Mouse (Mus musculus) liver, postnatal 0 days (tissue): ENCODE data around the gene Zcchc2. TPM values are rescaled to one million over a fixed set of nuclear protein-coding genes. Genes with fewer than 3 reads are reported as not detected.

Experiments used
- ATAC-seq: fragments of 200-750 bp; cut with Nextera tagmentation; 2 replicates; pipeline ENCODE4 v1.8.0; 2017; ENCODE audit warnings: mild to moderate bottlenecking, moderate library complexity
- DNase-seq: peaks from one replicate; pipeline ENCODE4 v3.0.0-alpha.2; 2016
- H3K27ac ChIP-seq: fragments of 300-500 bp; sonication (generic); 2 replicates; pipeline ENCODE4 v1.5.1; 2014; ENCODE audit warnings: antibody characterized with exemption, moderate library complexity, mild to moderate bottlenecking, low read depth
- H3K27me3 ChIP-seq: fragments of 300-500 bp; sonication (generic); 2 replicates; pipeline ENCODE4 v1.6.1; 2014; ENCODE audit warnings: low read length, control low read depth, mixed read lengths; ENCODE audit not compliant: insufficient read depth
- H3K36me3 ChIP-seq: fragments of 300-500 bp; sonication (generic); replicated peaks from 2 replicates; pipeline ENCODE4 v1.6.1; 2014; ENCODE audit warnings: mild to moderate bottlenecking, control low read depth, low read length, moderate library complexity, mixed read lengths; ENCODE audit not compliant: insufficient read depth
- H3K4me1 ChIP-seq: fragments of 300-500 bp; sonication (generic); 2 replicates; pipeline ENCODE4 v1.6.1; 2014; ENCODE audit warnings: antibody characterized with exemption, mild to moderate bottlenecking, control low read depth; ENCODE audit not compliant: insufficient read depth
- H3K4me2 ChIP-seq: fragments of 300-500 bp; sonication (generic); 2 replicates; pipeline ENCODE4 v1.6.1; 2014; ENCODE audit warnings: low read depth, mild to moderate bottlenecking, low read length, moderate library complexity, mixed read lengths
- H3K4me3 ChIP-seq: fragments of 300-500 bp; sonication (generic); 2 replicates; pipeline ENCODE4 v1.5.1; 2014; ENCODE audit warnings: low read depth, low read length
- H3K9ac ChIP-seq: fragments of 300-500 bp; sonication (generic); replicated peaks from 2 replicates; pipeline ENCODE4 v1.6.1; 2014; ENCODE audit warnings: mild to moderate bottlenecking, moderate library complexity
- H3K9me3 ChIP-seq: fragments of 300-500 bp; sonication (generic); 2 replicates; pipeline ENCODE4 v1.6.1; 2016; ENCODE audit warnings: mild to moderate bottlenecking, control low read depth, low read length, mixed read lengths
- CTCF ChIP-seq: sonication (generic); IDR thresholded peaks from 2 replicates; pipeline ENCODE4 v1.5.1; 2016; ENCODE audit warnings: antibody characterized with exemption, low read depth
- EP300 ChIP-seq: IDR thresholded peaks from 2 replicates; pipeline ENCODE4 v1.6.1; 2016; ENCODE audit warnings: antibody characterized with exemption, low read depth, mild to moderate bottlenecking
- WGBS: fragments of 180-500 bp; shearing (Covaris S2); extraction: QIAGEN DNeasy Blood & Tissue Kit; methylation state at CpG from one replicate; pipeline ENCODE4 v1.1.7; 2014; ENCODE audit not compliant: insufficient replicate concordance; 5-methylcytosine and 5-hydroxymethylcytosine counted together
- polyA plus RNA-seq: library from polyadenylated mRNA; unstranded; fragments of >200 nt; fragmentation: Nextera tagmentation; extraction: Ambion mirVana; gene quantifications from 2 replicates; pipeline ENCODE4 v1.2.1, GENCODE M21; 2015

Zcchc2 gene
- 1.4 and 1.6 TPM in 2 replicates for polyA plus RNA-seq

GRCm38 (mm10) chr1:105990138-105990821 is at the start of gene Zcchc2:
Gene Zcchc2, plus strand, starts transcription at chr1:105990406.
- peak within 1 kb of the TSS; percentile 89 for H3K4me3 ChIP-seq
- WGBS: 4% methylated on average over 67 of the region's 83 CpGs
- H3K9ac ChIP-seq: peak within 1 kb of the TSS; percentile 89
- peak within 1 kb of the TSS; percentile 96 for H3K4me2 ChIP-seq
- no peak; the same call in 1 of the 2 replicates for TF ChIP-seq EP300
- no peak for TF ChIP-seq CTCF
- ATAC-seq: peak; percentile 91
- H3K27ac ChIP-seq: peak within 1 kb of the TSS; percentile 99
- H3K4me1 ChIP-seq: peaks cover 21% of the 10 kb centered on the region
- 0 out of 2 replicates have a peak, but pooled peaks cover 2% of the 10 kb centered on the region for H3K36me3 ChIP-seq
- no peaks in the 10 kb centered on the region for H3K9me3 ChIP-seq
- no peaks in the 10 kb centered on the region for H3K27me3 ChIP-seq
- DNase-seq: peak; percentile 99

- Histone ChIP-seq H3K4me1 (peaks cover 2% of the 10 kb centered on the region; the same call in 1 of the 2 replicates), H3K9ac (no peak overlapping the region), H3K4me3 (no peak overlapping the region), H3K9me3 (no peaks in the 10 kb centered on the region), H3K27ac (no peak overlapping the region), H3K4me2 (no peak overlapping the region), H3K36me3 (no peaks in the 10 kb centered on the region), H3K27me3 (no peaks in the 10 kb centered on the region)
- WGBS: 76% methylated on average over 10 of the region's 10 CpGs
- DNase-seq (no peak), ATAC-seq (no peak)
- no peak for TF ChIP-seq EP300
- TF ChIP-seq CTCF: no peak
Observed at GRCm38 (mm10) chr1:105944927-105945580, 45.2 kb upstream of the Zcchc2 start.

GRCm38 (mm10) chr1:105946581-105947540 is 43.3 kb upstream of the Zcchc2 start:
- TF ChIP-seq CTCF (no peak), EP300 (no peak)
- no peaks in the 10 kb centered on the region for H3K36me3 ChIP-seq
- no peak overlapping the region for H3K4me2 ChIP-seq
- DNase-seq (no peak), ATAC-seq (no peak)
- H3K27ac ChIP-seq: no peak overlapping the region
- H3K4me3 ChIP-seq: no peak overlapping the region
- no peak overlapping the region for H3K9ac ChIP-seq
- H3K9me3 ChIP-seq: no peaks in the 10 kb centered on the region
- peaks cover 2% of the 10 kb centered on the region; the same call in 1 of the 2 replicates for H3K4me1 ChIP-seq
- 70% methylated on average over 13 of the region's 13 CpGs for WGBS
- H3K27me3 ChIP-seq: no peaks in the 10 kb centered on the region

GRCm38 (mm10) chr1:105948352-105948751 is 41.9 kb upstream of the Zcchc2 start:
- Histone ChIP-seq H3K27ac (no peak overlapping the region), H3K4me3 (no peak overlapping the region), H3K9me3 (no peaks in the 10 kb centered on the region), H3K4me1 (peaks cover 2% of the 10 kb centered on the region; the same call in 1 of the 2 replicates), H3K4me2 (no peak overlapping the region), H3K9ac (no peak overlapping the region), H3K27me3 (no peaks in the 10 kb centered on the region), H3K36me3 (no peaks in the 10 kb centered on the region)
- ATAC-seq (no peak), DNase-seq (no peak)
- 78% methylated on average over 6 of the region's 6 CpGs for WGBS
- TF ChIP-seq EP300: no peak
- TF ChIP-seq CTCF: no peak

GRCm38 (mm10) chr1:105953588-105953987 is 36.6 kb upstream of the Zcchc2 start:
- H3K27me3 ChIP-seq: no peaks in the 10 kb centered on the region
- no peak overlapping the region for H3K4me3 ChIP-seq
- no peaks in the 10 kb centered on the region for H3K36me3 ChIP-seq
- no peak overlapping the region for H3K9ac ChIP-seq
- ATAC-seq (no peak), DNase-seq (no peak)
- H3K27ac ChIP-seq: no peak overlapping the region
- no peak overlapping the region for H3K4me2 ChIP-seq
- 53% methylated on average over 2 of the region's 2 CpGs for WGBS
- H3K4me1 ChIP-seq: 0 out of 2 replicates have a peak, but pooled peaks cover 3% of the 10 kb centered on the region
- H3K9me3 ChIP-seq: peaks cover 7% of the 10 kb centered on the region; the same call in 1 of the 2 replicates
- no peak for TF ChIP-seq EP300
- no peak for TF ChIP-seq CTCF

DNA sequence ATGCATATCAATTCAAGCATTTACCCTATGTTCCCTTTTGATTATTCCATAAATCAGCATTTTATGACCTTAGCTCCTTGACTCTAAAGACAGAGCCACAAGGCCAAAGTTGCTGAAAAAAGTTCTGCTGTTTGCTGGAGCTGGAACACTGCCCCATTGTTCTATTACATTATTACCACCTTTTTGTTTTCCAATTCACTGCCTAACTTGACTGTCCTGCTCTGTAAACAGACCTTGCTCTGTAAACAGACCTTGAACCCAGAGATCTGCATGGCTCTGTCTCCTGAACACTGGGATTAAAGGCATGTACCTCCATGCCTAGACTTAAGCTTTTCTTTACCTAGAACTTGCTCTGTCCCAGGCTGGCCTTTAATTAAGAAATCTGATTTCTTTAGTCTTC is 36.2 kb upstream of the Zcchc2 start:
- ATAC-seq (no peak), DNase-seq (no peak)
- Histone ChIP-seq H3K27ac (no peak overlapping the region), H3K9ac (no peak overlapping the region), H3K4me1 (0 out of 2 replicates have a peak, but pooled peaks cover 3% of the 10 kb centered on the region), H3K9me3 (peaks cover 7% of the 10 kb centered on the region; the same call in 1 of the 2 replicates), H3K27me3 (no peaks in the 10 kb centered on the region), H3K4me2 (no peak overlapping the region), H3K4me3 (no peak overlapping the region), H3K36me3 (no peaks in the 10 kb centered on the region)
- TF ChIP-seq EP300: no peak
- TF ChIP-seq CTCF: no peak
